Comparison of ENCODE assay signal across 8 mouse cellular contexts in genomic region chr4:129377601-129378390, GRCm38 (mm10). TPM values are rescaled to one million over a fixed set of nuclear protein-coding genes. Genes with fewer than 3 reads are reported as not detected.
DNase-seq lines count a peak whose midpoint lies in the region; ATAC-seq and TF ChIP-seq lines count a peak whose summit lies in the region.

Zbtb8a (minus strand) TSS chr4:129378116.

- H3K4me3 ChIP-seq in embryonic facial prominence, embryonic 13.5 days = peak within 1 kb of the TSS; percentile 73
- H3K4me3 ChIP-seq in heart, embryonic 12.5 days = peak within 1 kb of the TSS; percentile 87
- peak within 1 kb of the TSS; percentile 66 for H3K4me3 ChIP-seq in kidney, postnatal 0 days (replicated peaks; ENCODE audit: low read depth, low read length)
- H3K4me3 ChIP-seq in liver, embryonic 13.5 days (replicated peaks) = peak within 1 kb of the TSS; percentile 76

- peak; percentile 13 to 19 for DNase-seq in CD8-positive naive resting alpha-beta T cell, adult 2 months (ENCODE audit: low read depth in 2 of 2, low spot score in 2 of 2)
- DNase-seq in adrenal gland, postnatal 36 days = peak; percentile 55 to 72
- DNase-seq in kidney, postnatal 0 days (ENCODE audit: low spot score) = peak; percentile 79
- DNase-seq in liver, embryonic 13.5 days = no peak
- peak; percentile 72 for DNase-seq in naive thymus-derived CD4-positive, alpha-beta T cell, adult 2 months (ENCODE audit: low read depth)
- peak; percentile 59 for DNase-seq in testis, postnatal 14 days (ENCODE audit: low spot score)

- no peaks in the 10 kb centered on the region for H3K9me3 ChIP-seq in embryonic facial prominence, embryonic 13.5 days
- no peaks in the 10 kb centered on the region for H3K9me3 ChIP-seq in heart, embryonic 12.5 days (replicated peaks)
- no peaks in the 10 kb centered on the region for H3K9me3 ChIP-seq in kidney, postnatal 0 days (replicated peaks; ENCODE audit: low read length)
- no peaks in the 10 kb centered on the region for H3K9me3 ChIP-seq in liver, embryonic 13.5 days (replicated peaks)

- H3K9ac ChIP-seq in embryonic facial prominence, embryonic 13.5 days = peak within 1 kb of the TSS; percentile 88
- peak within 1 kb of the TSS; percentile 93 for H3K9ac ChIP-seq in heart, embryonic 12.5 days
- peak within 1 kb of the TSS; percentile 94 for H3K9ac ChIP-seq in kidney, postnatal 0 days (ENCODE audit: low read depth, low read length)
- H3K9ac ChIP-seq in liver, embryonic 13.5 days = peak within 1 kb of the TSS; percentile 83

- peak; percentile 14; the same call in 1 of the 2 replicates for TF ChIP-seq CTCF in kidney, postnatal 0 days (IDR thresholded peaks at IDR 0.05; ENCODE audit: low read depth)

- peaks cover 11% of the 10 kb centered on the region for H3K4me1 ChIP-seq in embryonic facial prominence, embryonic 13.5 days
- no peaks in the 10 kb centered on the region for H3K4me1 ChIP-seq in heart, embryonic 12.5 days (replicated peaks)
- peaks cover 8% of the 10 kb centered on the region; the same call in 1 of the 2 replicates for H3K4me1 ChIP-seq in kidney, postnatal 0 days (replicated peaks; ENCODE audit: insufficient read depth, low read length)
- peaks cover 47% of the 10 kb centered on the region for H3K4me1 ChIP-seq in liver, embryonic 13.5 days (replicated peaks)

- peak within 1 kb of the TSS; percentile 83 for H3K27ac ChIP-seq in embryonic facial prominence, embryonic 13.5 days
- H3K27ac ChIP-seq in heart, embryonic 12.5 days (ENCODE audit: poor library complexity, severe bottlenecking) = peak within 1 kb of the TSS; percentile 73
- peak within 1 kb of the TSS; percentile 81 for H3K27ac ChIP-seq in kidney, postnatal 0 days
- peak within 1 kb of the TSS; percentile 58 for H3K27ac ChIP-seq in liver, embryonic 13.5 days

- 1% methylated on average over 52 of the region's 65 CpGs for WGBS in embryonic facial prominence, embryonic 13.5 days
- 5% methylated on average over 65 of the region's 65 CpGs for WGBS in heart, embryonic 12.5 days
- WGBS in kidney, postnatal 0 days = 2% methylated on average over 53 of the region's 65 CpGs
- 2% methylated on average over 65 of the region's 65 CpGs for WGBS in liver, embryonic 13.5 days (ENCODE audit: insufficient replicate concordance)

- ATAC-seq in embryonic facial prominence, embryonic 13.5 days (ENCODE audit: insufficient number of reproducible peaks, insufficient read depth, low FRiP score, low TSS enrichment, low read depth) = peak; percentile 74
- ATAC-seq in heart, embryonic 12.5 days (ENCODE audit: insufficient number of reproducible peaks, low FRiP score) = peak; percentile 65; the same call in 1 of the 2 replicates
- ATAC-seq in kidney, postnatal 0 days (replicated peaks; ENCODE audit: low FRiP score, low read depth) = peak; percentile 74
- peak; percentile 67 for ATAC-seq in liver, embryonic 13.5 days (ENCODE audit: low read depth)

- H3K36me3 ChIP-seq in embryonic facial prominence, embryonic 13.5 days = no peaks in the 10 kb centered on the region
- no peaks in the 10 kb centered on the region for H3K36me3 ChIP-seq in heart, embryonic 12.5 days
- H3K36me3 ChIP-seq in kidney, postnatal 0 days (ENCODE audit: insufficient read depth, low read length) = no peaks in the 10 kb centered on the region
- H3K36me3 ChIP-seq in liver, embryonic 13.5 days = no peaks in the 10 kb centered on the region

- H3K27me3 ChIP-seq in embryonic facial prominence, embryonic 13.5 days = peaks cover 26% of the 10 kb centered on the region
- H3K27me3 ChIP-seq in heart, embryonic 12.5 days (replicated peaks) = 0 out of 2 replicates have a peak, but pooled peaks cover 8% of the 10 kb centered on the region
- H3K27me3 ChIP-seq in kidney, postnatal 0 days (ENCODE audit: insufficient read depth, low read length) = no peaks in the 10 kb centered on the region
- peaks cover 43% of the 10 kb centered on the region for H3K27me3 ChIP-seq in liver, embryonic 13.5 days

- H3K4me2 ChIP-seq in embryonic facial prominence, embryonic 13.5 days = peak within 1 kb of the TSS; percentile 77
- H3K4me2 ChIP-seq in heart, embryonic 12.5 days = peak within 1 kb of the TSS; percentile 75
- peak within 1 kb of the TSS; percentile 85 for H3K4me2 ChIP-seq in kidney, postnatal 0 days (ENCODE audit: low read length)
- peak within 1 kb of the TSS; percentile 91 for H3K4me2 ChIP-seq in liver, embryonic 13.5 days

RNA-seq across cellular contexts. Expression of gene Zbtb8a, which starts in this region (rescaled TPM):
- 1 to 10 TPM; 6.1 to 9.8 TPM for total RNA-seq in adrenal gland, postnatal 36 days (2021)
- polyA plus RNA-seq in embryonic facial prominence, embryonic 13.5 days (2015; fragmentation: Nextera tagmentation; extraction: Ambion mirVana) = 13.6 and 14.2 TPM in 2 replicates
- polyA plus RNA-seq in heart, embryonic 12.5 days (2016; fragmentation: Nextera tagmentation; extraction: Ambion mirVana) = 11.1 and 11.8 TPM in 2 replicates
- polyA plus RNA-seq in kidney, postnatal 0 days (2015; fragmentation: Nextera tagmentation; extraction: Ambion mirVana) = 12.3 and 13.7 TPM in 2 replicates
- 2.4 and 2.7 TPM in 2 replicates for polyA plus RNA-seq in liver, embryonic 13.5 days (2015; fragmentation: Nextera tagmentation; extraction: Ambion mirVana)
